Mouse (Mus musculus) myocyte (in vitro differentiated cells): ENCODE measurements around the gene 4922502D21Rik.

Source experiments
- CEBPB ChIP-seq: IDR thresholded peaks from 2 replicates; pipeline ENCODE4 v1.6.1; 2011; ENCODE audit warnings: mild to moderate bottlenecking, moderate library complexity; ENCODE audit not compliant: poor library complexity, insufficient read depth, severe bottlenecking
- E2F4 ChIP-seq: IDR thresholded peaks from one replicate; pipeline ENCODE4 v1.6.1; 2011; ENCODE audit warnings: mild to moderate bottlenecking, control low read depth, moderate library complexity; ENCODE audit not compliant: insufficient read depth
- MAX ChIP-seq: IDR thresholded peaks from one replicate; pipeline ENCODE4 v1.6.1; 2011; ENCODE audit warnings: low read depth, mild to moderate bottlenecking, control low read depth
- MYOD1 ChIP-seq, 3 experiments: IDR thresholded peaks; one replicate each; pipeline ENCODE4 v1.6.1; 2011; ENCODE audit warnings: control low read depth in 2 of 3, low read depth in 2 of 3, mild to moderate bottlenecking in 2 of 3, moderate library complexity in 1 of 3; ENCODE audit not compliant: insufficient read length in 2 of 3, control insufficient read depth in 1 of 3
- MYOG ChIP-seq, 3 experiments: IDR thresholded peaks; one replicate each; pipeline ENCODE4 v1.6.1; 2011; ENCODE audit warnings: control low read depth in 2 of 3, low read depth in 2 of 3, mild to moderate bottlenecking in 2 of 3; ENCODE audit not compliant: insufficient read length in 2 of 3, control insufficient read depth in 1 of 3, insufficient read depth in 1 of 3
- POLR2A ChIP-seq: IDR thresholded peaks from one replicate; pipeline ENCODE4 v1.6.1; 2011; ENCODE audit warnings: low read depth, mild to moderate bottlenecking, control low read depth, moderate library complexity; ENCODE audit not compliant: insufficient read length
- POLR2AphosphoS2 ChIP-seq: IDR thresholded peaks from one replicate; pipeline ENCODE4 v1.6.1; 2011; ENCODE audit warnings: low read depth, control low read depth; ENCODE audit not compliant: insufficient read length
- REST ChIP-seq: IDR thresholded peaks from one replicate; pipeline ENCODE4 v1.6.1; 2011; ENCODE audit warnings: mild to moderate bottlenecking, control low read depth, moderate library complexity; ENCODE audit not compliant: insufficient read depth, insufficient read length
- SRF ChIP-seq: IDR thresholded peaks from one replicate; pipeline ENCODE4 v1.6.1; 2011; ENCODE audit warnings: low read depth; ENCODE audit not compliant: control insufficient read depth, insufficient read length
- TCF12 ChIP-seq: IDR thresholded peaks from one replicate; pipeline ENCODE4 v1.6.1; 2011; ENCODE audit warnings: mild to moderate bottlenecking, control low read depth; ENCODE audit not compliant: poor library complexity, insufficient read depth, severe bottlenecking
- USF1 ChIP-seq: IDR thresholded peaks from one replicate; pipeline ENCODE4 v1.6.1; 2011; ENCODE audit warnings: low read depth, mild to moderate bottlenecking, control low read depth, moderate library complexity

DNA sequence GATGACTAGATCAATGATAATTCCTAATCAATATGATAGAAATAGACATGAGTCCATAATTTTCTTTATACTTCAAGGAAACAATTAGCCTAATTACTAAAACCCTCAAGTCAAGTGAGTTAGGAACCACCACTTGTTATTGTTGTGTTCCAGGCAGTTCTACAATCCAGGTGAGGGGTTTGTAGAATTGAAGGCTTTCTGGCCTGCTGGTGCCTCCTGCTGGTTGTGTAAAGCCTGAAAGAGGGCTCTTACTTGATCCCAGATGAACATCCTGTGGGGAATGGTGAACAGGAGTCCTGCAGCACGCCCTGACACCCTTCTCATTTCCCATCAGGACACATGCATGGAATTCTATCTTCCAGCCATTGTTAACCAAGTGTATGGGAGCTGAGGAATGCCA, 13.2 kb downstream of the 4922502D21Rik start:
- no peak for TF ChIP-seq POLR2A
- no peak for TF ChIP-seq MYOD1 (IDR thresholded peaks at IDR 0.05; ENCODE audit: control insufficient read depth in 1 of 3, insufficient read length in 2 of 3, low read depth in 2 of 3)
- TF ChIP-seq USF1: no peak
- no peak for TF ChIP-seq MAX
- no peak for TF ChIP-seq CEBPB
- no peak for TF ChIP-seq POLR2AphosphoS2
- no peak for TF ChIP-seq E2F4
- no peak for TF ChIP-seq TCF12
- no peak for TF ChIP-seq SRF
- no peak for TF ChIP-seq REST
- TF ChIP-seq MYOG (IDR thresholded peaks at IDR 0.05; ENCODE audit: control insufficient read depth in 1 of 3, insufficient read depth in 1 of 3, insufficient read length in 2 of 3, low read depth in 2 of 3): no peak
